Mouse (Mus musculus) spleen, postnatal 14 days (tissue): ENCODE measurements around the gene Nos1ap.

Experiments
- DNase-seq, 2 experiments: peaks; one replicate each; pipeline ENCODE4 v3.0.0; 2021 to 2022; ENCODE audit warnings: low spot score in 2 of 2

The Nos1ap gene

DNA sequence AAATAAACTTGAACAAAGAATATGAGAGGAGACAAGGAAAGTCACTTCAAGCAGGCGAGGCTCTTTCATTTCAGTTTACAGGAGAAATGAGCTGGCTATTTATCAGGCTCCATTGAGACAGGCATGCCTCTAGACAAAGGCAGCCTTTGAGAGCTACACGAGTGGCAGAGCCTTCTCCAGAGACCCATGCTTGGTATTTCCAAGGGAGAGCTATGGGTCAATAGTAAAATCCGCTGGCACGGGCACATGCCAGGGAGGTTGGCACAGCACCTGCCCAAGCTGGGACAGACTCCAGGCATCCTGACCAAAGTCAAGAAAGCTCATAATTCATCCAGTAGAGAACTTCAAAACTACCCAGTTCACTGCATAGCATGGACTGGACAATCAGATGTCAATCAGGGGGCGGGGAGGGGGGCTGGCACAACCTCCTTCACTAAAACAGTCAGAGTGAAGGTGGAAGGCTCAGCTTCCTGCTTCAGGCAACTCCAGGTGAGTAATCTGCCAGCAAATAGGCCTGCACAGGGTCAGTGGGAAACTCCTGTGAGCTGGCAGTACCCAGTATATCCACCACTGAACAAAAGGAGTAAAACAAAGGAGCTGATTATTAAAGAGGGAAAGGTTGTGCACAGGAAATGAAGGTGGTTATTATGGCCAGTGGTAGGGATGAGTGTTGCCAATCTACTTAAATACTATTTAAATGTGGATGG, 129.6 kb downstream of the Nos1ap start:
- no peak for DNase-seq

DNA sequence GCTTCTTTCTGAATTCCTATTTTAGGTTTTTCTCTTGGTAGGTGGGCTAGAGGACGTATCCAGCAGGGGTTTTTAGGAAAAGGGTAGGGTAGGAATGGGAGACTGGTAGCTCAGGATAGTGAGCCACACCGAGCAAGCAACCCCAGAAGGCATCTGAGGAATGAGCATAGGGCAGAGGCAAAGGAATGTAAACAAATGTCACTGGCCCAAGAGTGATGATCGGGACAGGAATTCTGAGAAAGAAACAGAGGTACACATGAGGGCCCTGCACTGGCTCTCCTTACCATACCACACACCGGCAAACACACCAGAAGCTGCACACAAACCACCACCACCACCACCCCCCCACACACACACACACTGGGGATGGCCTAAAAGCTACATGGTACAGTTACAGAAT, 132.0 kb downstream of the Nos1ap start:
- DNase-seq = no peak

DNA sequence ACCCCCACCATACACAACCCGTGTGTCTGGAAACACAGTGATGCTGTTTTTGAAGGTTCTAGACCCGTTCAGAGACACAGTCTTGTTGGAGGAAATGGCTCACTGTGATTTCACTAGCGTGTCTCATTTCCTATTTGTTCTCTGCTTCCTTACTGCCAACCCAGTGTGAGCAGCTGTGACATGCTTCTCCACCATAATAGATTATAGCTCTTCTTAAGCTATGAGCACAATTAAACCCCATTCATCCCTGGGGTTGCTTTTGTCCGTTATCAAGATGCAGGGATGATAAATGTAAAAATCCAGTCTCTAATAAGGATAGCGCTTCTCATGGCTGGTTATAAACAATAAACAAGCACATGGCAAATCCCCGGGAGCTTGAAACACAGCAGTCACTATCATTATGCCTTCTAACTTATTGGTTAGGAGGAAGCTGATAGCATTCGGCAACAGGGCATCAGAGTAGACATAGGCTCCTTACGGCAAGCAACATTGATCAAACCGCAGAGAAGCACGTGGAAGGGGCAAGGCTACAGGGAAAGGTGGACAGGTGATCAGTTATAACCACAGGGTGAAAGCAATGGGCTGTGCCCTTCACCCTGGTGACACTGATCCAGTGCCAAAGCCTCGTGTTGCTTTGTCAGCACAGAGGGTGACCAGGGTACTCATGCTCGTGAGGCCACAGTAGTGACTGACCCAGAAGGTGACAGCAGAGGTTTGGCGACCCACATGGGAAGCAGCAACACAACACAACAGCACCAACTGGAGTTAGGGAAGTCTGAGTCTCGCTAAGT, 133.6 kb downstream of the Nos1ap start:
- DNase-seq = no peak

DNA sequence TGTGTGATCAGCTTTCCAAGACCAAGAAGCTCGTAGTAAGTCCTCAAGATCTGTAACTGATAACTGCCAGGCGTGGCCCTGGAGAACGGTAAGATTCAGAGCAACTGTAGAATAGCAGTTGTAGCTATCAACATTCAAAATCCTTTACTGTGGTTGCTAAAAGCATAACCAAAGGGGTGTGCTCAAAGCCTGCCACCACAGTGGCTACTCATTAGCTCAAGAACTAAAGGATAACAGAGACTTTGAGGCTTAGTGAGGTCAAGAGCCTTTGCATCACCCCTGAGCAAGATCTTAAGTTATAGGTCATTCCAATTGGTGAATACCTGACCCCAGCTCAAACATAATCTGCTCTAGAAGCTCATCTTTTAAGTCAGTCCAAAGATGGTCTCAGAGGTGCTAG, 134.3 kb downstream of the Nos1ap start:
- no peak for DNase-seq

DNA sequence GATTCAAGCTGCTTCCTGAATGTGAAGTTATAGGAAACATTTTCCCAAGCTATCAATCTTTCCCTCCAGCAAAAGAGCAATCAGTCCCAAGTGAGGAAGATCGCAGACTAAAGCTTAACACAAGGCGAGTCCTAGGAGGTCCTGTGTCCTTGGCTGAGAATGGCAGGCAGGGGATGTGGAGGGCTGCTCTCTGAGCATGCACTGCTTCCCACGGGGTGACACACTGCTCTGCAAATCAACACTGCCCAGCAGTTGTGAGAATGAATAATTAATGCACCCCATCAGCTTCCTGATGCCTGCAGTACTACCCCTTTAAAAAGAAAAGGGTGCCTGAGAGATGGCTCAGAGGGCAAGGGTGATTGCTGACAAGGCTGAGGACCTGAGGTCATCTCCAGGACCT, 136.2 kb downstream of the Nos1ap start:
- no peak for DNase-seq

DNA sequence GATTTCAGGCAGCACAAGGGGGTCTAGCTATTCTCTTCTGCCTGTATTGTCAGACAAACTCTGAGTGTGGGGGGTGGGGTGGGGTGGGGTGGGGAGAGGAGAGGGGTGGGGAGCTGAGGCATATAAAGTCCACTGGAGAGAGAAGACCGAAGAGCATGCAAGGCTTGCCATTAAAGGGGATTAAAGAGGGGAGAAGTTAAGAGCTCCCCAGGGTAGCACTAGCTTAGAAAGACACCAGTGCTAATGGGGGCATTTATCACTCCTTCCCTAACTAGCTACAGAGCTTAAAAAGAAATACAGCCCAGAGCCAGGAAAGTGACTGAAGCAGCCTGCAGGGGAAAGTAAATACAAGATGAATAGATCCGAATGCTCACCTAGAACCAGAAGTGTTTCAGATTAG, 141.4 kb downstream of the Nos1ap start:
- DNase-seq = no peak

DNA sequence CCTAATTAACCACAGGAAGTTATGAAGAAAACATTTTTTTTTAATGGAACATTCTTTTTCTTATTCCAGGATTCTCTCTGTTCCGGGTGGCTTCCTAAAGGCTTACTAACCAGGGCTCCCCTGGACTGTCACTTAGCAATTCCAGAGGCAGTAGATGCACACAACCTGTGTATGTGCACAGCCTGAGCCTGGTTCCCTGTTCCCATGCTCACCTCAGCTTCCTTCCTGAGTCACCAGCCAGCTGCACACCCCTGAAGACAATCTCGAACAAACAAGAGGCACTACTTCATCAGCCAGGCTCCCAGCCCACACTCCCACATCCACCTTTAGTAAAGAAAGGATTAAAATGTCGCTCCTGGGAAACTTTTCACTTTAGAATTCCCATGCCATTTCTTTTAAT, 144.2 kb downstream of the Nos1ap start:
- no peak for DNase-seq

DNA sequence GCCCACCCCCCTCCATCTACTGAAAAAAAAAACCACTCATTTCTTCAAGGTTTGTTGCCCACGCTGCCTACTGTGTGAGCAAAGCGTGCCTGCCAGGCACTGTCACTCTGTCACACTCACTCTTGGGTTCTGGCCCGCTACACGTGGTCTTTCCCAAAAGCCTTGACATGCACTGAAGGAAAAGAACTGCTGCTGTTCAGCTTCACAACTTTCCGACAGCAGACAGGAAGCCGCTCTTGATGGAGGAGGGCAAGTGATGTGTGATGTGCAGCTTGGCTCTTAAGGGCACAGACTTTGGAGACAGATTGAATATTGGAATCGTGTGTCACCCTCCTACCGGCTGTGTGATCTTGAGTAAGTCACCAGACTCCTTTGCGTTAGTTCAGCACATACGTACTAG, 149.3 kb downstream of the Nos1ap start:
- no peak for DNase-seq

DNA sequence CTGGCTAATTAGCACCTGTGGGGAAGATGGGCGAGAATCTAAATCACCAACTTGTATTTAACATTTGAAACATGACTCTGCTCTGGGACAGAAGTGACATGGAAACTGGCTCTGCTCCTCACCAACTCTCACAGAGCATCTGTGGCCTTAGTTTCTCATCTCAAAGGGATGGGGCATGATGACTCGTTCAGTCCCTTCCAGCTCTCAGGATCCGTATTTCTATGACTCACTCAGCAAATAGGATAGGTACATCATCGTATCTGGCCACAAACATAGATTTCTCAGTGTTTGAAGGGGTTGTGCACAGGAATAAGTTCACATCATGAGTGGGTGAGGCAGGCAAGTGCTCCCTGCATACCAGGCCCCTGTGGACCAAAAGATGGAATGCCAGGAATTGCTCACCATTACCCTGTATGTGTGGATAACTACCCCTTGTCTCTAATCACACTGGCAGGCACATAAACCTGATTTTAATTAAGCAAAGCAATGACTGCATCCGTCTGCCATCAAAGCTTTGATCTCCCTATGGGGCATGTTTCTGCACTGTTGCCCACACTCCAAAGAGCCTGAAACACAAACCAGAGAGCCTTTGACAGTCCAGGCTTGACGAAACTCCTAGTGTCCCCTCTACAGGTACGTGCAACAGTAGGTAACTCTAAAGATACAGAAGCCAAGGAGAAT, 151.1 kb downstream of the Nos1ap start:
- DNase-seq = no peak

DNA sequence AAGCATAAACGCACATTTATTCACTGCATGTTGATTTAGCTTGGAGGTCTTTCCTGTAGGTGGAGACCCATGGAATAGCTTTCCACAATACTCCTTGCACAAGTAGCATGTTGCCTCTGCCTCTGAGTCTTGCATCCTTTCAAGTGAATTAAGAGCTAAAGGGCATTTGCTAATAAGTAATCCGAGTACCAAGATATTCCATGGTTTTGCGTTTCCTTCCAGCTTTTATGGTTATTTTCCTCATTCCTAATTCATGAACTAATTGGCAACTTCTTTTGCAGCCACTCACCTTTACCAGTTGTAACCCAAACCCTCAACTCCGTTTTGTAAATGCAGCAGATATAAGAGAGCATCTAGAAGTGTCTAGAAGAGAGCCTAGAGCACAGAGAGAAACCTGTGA, 155.5 kb downstream of the Nos1ap start:
- no peak for DNase-seq

DNA sequence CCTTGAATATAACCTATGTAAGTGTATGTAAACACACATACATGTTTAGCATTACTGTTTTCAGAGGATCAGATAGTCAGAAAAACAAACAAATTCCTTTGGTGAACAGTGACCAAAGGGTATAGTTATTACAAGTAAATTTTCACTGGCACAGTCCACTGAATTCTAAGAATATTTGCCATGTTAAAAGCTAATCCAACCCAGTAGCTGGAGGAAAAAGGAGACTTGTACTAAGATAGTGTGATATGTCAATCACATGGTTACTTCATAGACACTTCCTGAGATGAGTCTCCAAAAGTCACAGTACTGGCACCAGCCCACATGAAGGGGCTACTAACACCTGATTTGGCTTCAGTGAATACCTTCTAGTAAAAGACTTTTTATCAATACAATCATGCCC, 156.0 kb downstream of the Nos1ap start:
- no peak for DNase-seq

DNA sequence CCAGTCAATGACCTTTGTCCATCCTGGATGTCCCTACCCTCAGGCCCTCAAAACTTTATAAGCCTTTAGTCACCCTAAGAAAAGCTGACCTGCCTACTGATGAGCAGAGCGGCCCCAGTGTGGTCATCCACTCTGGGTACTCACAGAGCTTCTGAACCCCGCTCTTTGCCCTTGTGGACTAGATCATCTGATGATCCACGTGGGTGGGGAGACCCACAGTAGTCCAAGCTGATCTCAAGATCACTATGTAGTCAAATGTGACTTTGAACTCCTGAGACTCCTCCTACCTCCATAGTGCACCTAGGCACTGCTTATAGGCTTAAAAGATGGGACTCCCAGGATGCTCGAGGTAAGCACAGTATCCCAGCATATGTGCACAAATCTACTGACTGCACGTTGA, 157.4 kb downstream of the Nos1ap start:
- DNase-seq = no peak

DNA sequence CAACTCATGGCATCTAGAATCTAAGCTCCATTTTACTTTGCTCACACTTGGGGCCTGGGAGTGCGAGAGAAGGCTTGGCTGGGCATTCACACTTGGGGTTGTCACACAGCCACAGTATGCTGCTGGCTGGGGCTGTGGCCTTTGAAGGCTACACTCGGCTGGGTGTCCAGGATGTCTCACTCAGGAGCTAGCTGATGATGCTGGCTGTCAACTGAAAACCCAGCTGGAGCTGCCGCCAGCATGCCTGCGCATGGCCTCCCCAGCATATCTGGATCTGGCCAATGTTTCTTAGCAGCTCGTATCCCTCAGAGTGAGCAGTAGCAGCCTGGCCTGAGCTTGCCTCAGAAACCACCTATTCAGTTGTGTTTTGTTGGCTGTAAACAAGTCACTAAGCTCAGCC, 158.3 kb downstream of the Nos1ap start:
- no peak for DNase-seq

DNA sequence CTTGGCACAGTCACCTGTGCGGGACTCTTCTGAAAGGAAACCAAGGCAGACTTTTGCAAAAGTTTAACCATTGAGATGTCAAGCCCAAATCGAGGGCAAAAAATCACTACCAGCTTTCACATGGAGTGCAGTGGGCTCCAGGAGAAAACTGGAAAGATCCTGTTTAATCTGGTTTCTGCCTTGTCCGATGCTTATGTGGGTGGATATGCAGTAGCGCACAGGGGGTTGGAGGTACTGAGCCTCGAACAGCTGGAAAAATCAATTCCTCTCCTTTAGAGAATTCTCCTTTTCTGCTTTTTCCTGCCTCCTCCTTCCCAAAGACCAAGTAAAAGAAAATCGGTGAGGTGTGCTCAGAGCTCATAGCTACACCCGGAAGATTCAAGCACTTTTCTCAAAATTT, 159.0 kb downstream of the Nos1ap start:
- DNase-seq = no peak

DNA sequence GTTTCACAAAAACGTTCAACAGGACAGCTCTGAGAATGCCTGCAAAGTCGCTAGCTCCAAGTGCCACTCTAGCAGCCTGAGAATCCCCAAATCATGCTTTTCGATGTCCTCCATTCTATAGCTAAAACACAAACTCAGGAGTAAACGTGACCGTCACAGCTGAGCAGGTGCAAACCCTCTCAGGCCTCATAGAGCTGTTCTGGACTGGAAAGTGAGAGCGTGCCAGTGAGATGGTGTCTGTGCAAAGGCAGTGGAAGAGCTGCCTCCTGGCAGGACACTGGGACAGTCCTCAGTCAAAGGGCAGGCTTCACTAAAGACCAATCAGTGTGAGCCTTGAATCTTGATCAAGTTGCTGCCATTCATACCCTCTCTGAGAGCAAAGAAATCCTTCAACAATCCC, 160.0 kb downstream of the Nos1ap start:
- no peak for DNase-seq

DNA sequence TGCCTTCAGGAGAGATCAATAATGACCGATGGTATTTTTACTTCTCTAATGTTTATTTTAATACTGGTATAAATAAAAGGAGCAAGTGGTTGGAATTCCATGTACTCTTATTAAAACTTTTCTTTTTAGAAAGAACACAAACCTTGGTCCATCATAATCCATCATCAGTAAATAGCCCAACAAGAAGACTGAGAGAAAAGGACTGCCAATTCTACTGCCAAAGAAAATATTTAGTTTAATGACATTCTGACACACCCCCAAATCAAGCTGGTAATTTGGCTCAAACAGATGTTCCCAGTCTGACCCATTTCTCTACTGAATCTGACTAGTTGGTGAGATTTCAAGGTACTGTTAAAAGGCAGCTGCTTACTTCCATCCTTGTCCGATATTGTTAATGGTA, 161.5 kb downstream of the Nos1ap start:
- DNase-seq = no peak

DNA sequence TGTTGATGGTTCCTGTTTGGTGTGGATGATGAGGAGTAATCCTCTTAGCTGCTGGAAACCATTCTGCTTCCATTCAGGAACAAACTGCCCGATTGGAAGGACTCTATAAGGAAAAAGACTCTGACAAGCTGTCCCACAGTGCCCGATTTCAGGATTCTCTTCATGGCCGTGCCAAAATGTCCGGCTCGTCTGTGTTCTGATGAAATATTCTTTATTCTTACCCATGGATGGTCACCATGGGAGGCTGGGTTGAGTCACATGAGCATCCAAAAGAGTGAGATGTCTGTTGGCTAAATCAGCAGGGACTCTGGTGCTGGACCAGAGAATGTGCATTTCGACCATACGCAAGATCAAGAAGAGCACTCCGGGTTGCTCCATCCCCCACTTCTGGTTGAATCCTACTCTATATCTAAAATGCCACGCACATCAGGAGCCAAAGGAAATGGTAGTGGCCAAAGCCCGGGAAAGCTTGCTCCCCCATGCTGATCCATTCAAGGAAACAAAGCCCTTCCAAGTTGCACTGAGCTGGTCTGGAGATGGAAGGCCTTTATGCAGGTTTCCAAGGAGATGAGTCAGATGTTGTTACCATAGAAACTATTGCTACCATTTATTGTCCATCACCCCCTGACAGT, 165.3 kb downstream of the Nos1ap start:
- no peak for DNase-seq

DNA sequence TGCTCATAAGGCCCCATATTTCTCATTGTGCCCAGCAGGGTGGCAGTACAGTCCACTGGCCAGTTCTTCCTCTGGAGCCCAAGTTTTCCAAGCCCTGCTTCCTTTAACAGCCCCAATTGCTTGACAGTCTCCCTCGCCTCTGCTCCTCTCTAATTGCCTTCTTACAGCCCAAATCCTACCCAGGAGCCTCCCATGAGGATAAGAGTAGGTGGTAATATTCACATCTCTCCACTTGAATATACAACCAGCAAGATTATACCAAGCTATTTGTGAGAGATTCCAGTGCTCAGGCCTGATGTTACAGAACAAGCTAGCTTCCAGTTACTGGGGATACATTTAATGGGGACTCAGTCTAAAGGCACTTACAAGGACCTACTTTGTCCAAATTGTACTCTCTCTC, 166.6 kb downstream of the Nos1ap start:
- no peak for DNase-seq

DNA sequence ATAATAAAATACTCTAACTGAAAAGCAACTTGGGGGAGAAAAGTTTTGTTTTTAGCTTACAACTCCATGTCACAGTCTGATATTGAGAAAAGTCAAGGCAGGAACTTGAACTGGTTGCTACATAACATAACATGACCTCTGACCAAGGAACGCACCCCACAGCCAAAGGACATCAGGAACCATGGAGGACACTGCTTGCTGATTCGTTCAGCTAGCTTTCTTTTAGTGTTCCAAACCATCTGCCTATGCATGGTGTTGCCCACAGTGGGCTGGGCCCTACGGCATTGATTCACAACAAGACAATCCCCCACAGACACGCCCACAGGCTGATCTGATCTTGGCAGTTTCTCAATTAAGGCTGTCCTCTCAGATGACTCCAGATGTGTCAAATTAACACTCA, 167.5 kb downstream of the Nos1ap start:
- DNase-seq = no peak

DNA sequence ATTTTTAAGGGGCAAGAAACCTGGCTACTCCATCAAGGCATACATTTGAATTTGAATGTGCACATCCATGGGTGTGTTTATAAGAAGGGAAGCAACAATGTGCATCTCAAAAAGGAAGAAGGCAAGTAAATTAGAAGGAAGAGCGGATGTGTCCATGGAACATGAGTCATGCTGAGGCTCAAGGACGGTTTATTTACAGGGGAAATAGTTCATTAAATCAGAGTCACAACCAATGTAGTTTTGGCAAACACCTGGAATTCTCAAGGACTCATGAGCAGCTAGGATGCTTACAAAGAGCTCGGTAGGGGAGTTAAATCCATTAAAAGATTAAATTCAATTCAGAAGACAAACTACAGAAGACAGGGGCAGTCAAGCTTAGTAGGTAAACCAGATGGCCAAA, 169.7 kb downstream of the Nos1ap start:
- DNase-seq = no peak

DNA sequence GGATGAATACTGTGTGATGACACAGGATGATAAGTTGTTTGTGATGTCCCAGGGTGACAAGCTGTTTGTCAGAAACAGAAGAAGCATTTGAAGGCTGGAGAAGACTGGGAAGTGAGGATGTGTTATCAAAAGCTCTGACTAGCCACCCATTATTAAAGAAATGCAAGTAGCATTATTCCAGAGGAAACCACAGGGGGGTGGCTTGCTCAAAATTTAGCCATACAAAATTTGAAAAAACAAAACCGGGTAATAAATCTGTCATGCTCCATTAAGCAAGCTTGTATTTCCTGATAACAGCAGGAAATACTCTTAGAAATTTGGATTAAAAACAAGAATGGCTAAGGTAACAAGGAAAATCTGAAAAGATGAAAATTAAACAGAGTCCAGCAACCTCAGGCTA, 171.5 kb downstream of the Nos1ap start:
- DNase-seq = no peak

DNA sequence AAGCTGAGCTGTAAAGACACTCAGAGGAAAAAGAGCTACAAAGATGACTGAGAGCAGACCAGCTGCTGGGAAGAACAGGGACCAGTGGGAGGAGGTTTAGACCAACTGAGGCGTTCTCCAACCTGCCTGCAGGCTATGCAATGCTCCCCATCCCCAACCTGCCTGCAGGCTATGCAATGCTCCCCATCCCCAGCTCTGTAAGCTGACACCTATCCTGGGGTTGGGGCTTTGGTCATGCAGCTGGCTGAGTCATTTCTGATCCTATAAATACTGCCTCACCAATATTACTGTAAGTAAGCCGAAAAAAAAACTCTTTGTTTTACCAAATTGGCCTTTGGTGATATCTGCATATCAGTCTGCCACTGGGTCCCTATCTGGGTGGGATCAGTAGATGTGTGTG, 172.7 kb downstream of the Nos1ap start:
- DNase-seq = no peak

DNA sequence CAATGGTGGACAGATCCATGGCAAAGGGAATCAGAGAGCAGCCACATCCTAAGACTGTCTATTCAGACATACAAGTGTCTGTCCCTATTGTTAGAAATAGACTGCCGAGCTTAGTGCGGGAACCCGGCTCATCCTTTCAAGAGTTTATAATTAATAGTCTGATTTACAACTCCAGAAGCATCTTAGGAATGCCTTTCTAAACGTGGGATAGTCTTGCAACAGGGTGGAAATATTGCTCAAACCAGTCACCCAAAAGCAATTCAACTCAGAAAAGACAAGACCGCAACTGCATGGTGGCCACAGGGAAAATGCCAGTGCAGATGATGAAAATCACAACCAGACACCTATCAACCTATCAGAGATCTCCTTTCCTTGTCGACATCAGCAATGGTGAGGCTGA, 173.5 kb downstream of the Nos1ap start:
- no peak for DNase-seq
